Mouse (Mus musculus): Measurements from ENCODE around the gene 9530003J23Rik. TPM values are rescaled to one million over a fixed set of nuclear protein-coding genes. Genes with fewer than 3 reads are reported as not detected.
"Not testable (repeated sequence)": the region's sequence is repeated elsewhere in the genome, so short reads cannot be mapped to it uniquely, and the experiment has no call there.

Gene 9530003J23Rik
- total RNA-seq (2014; rRNA removed) (not detected in 2 replicates), polyA plus RNA-seq (2012; rRNA removed) (not detected in 2 replicates)

GRCm38 (mm10) chr10:117238603-117239002 is at the start of gene 9530003J23Rik:
Gene 9530003J23Rik, minus strand, starts transcription at chr10:117238703.
- H3K4me1 ChIP-seq (ENCODE audit: control insufficient read depth, insufficient read depth, low read length): no peaks in the 10 kb centered on the region

DNA sequence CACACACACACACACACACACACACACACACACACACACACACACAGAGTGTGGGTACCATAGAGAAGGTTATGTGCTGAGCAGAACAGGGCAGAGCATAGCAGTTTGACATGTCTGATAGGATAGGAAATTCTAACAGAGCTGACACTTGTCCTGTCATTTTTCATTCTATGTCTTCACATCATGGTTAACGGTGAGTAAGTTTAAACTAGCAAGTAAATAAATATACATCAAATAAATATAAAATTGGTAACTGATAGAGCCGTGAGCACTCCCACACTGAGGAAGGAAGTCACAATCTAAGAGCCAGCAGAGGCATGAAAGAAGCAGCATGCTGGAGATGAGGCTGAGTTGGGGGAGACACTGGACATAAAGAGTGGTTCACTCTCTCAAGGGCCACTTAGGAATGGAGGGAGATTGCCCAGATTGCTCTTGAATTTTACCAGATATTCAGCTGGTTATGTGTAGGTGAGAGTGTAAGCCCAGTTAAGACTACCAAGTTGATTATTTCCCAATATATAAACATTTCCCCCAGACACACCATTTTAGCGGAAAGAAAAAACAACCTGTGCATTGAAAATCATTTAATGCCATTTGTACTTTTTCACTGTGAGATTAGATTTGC is 48.8 kb upstream of the 9530003J23Rik start:
- no peaks in the 10 kb centered on the region for H3K36me3 ChIP-seq (ENCODE audit: control insufficient read depth, insufficient read depth, low read length)
- no peaks in the 10 kb centered on the region for H3K79me2 ChIP-seq (ENCODE audit: control insufficient read depth, insufficient read depth, low read length)
- no peaks in the 10 kb centered on the region for H3K4me1 ChIP-seq (ENCODE audit: control insufficient read depth, insufficient read depth, low read length)
- WGBS: 75% methylated on average over 3 of the region's 3 CpGs
- no peak for DNase-seq (ENCODE audit: extremely low read depth, low read depth, low spot score)
- no peak for TF ChIP-seq POLR2A (IDR thresholded peaks at IDR 0.05; ENCODE audit: extremely low read depth, insufficient read depth, low read length)
- H3K27me3 ChIP-seq (ENCODE audit: control insufficient read depth, insufficient read depth, low read length): no peaks in the 10 kb centered on the region
- H3K27ac ChIP-seq (replicated peaks; ENCODE audit: insufficient read depth, low read depth, low read length): no peak overlapping the region
- H3K4me3 ChIP-seq (ENCODE audit: insufficient read depth, low read depth, low read length): no peak overlapping the region
- H3K9ac ChIP-seq (ENCODE audit: low read depth, low read length): no peak overlapping the region

More at GRCm38 (mm10) chr10:117238603-117239002, at the start of gene 9530003J23Rik:
- Histone ChIP-seq H3K36me3 (ENCODE audit: control insufficient read depth, insufficient read depth, low read length) (no peaks in the 10 kb centered on the region), H3K79me2 (ENCODE audit: control insufficient read depth, insufficient read depth, low read length) (no peaks in the 10 kb centered on the region), H3K27me3 (ENCODE audit: control insufficient read depth, insufficient read depth, low read length) (no peaks in the 10 kb centered on the region), H3K9ac (ENCODE audit: low read depth, low read length) (no peak within 1 kb of the TSS), H3K27ac (replicated peaks; ENCODE audit: insufficient read depth, low read depth, low read length) (no peak within 1 kb of the TSS), H3K4me3 (ENCODE audit: insufficient read depth, low read depth, low read length) (no peak within 1 kb of the TSS)
- WGBS: 58% methylated on average over 12 of the region's 12 CpGs
- TF ChIP-seq POLR2A (IDR thresholded peaks at IDR 0.05; ENCODE audit: extremely low read depth, insufficient read depth, low read length) (no peak), CTCF (IDR thresholded peaks at IDR 0.05; ENCODE audit: low read depth, low read length) (no peak)
- no peak for DNase-seq (ENCODE audit: extremely low read depth, low read depth, low spot score)

- H3K4me1 ChIP-seq (ENCODE audit: control insufficient read depth, insufficient read depth, low read length): no peaks in the 10 kb centered on the region
- H3K79me2 ChIP-seq (ENCODE audit: control insufficient read depth, insufficient read depth, low read length): no peaks in the 10 kb centered on the region
- no peaks in the 10 kb centered on the region for H3K36me3 ChIP-seq (ENCODE audit: control insufficient read depth, insufficient read depth, low read length)
- H3K27ac ChIP-seq (replicated peaks; ENCODE audit: insufficient read depth, low read depth, low read length): no peak overlapping the region
- no peak for TF ChIP-seq CTCF (IDR thresholded peaks at IDR 0.05; ENCODE audit: low read depth, low read length)
- TF ChIP-seq POLR2A (IDR thresholded peaks at IDR 0.05; ENCODE audit: extremely low read depth, insufficient read depth, low read length): no peak
- 90% methylated on average over 6 of the region's 6 CpGs for WGBS
- H3K9ac ChIP-seq (ENCODE audit: low read depth, low read length): no peak overlapping the region
- no peak overlapping the region for H3K4me3 ChIP-seq (ENCODE audit: insufficient read depth, low read depth, low read length)
- no peaks in the 10 kb centered on the region for H3K27me3 ChIP-seq (ENCODE audit: control insufficient read depth, insufficient read depth, low read length)
- no peak for DNase-seq (ENCODE audit: extremely low read depth, low read depth, low spot score)
Measured at GRCm38 (mm10) chr10:117286366-117286970, 48.0 kb upstream of the 9530003J23Rik start.

- not testable (repeated sequence) for H3K9ac ChIP-seq (ENCODE audit: low read depth, low read length); H3K36me3 ChIP-seq (ENCODE audit: control insufficient read depth, insufficient read depth, low read length); H3K27ac ChIP-seq (replicated peaks; ENCODE audit: insufficient read depth, low read depth, low read length); H3K4me1 ChIP-seq (ENCODE audit: control insufficient read depth, insufficient read depth, low read length); H3K79me2 ChIP-seq (ENCODE audit: control insufficient read depth, insufficient read depth, low read length); DNase-seq (ENCODE audit: extremely low read depth, low read depth, low spot score); H3K4me3 ChIP-seq (ENCODE audit: insufficient read depth, low read depth, low read length); H3K27me3 ChIP-seq (ENCODE audit: control insufficient read depth, insufficient read depth, low read length)
- whole genome bisulfite sequencing: 85% methylated on average over 4 of the region's 7 CpGs
Measured at GRCm38 (mm10) chr10:117285584-117285983, 47.1 kb upstream of the 9530003J23Rik start.

DNA sequence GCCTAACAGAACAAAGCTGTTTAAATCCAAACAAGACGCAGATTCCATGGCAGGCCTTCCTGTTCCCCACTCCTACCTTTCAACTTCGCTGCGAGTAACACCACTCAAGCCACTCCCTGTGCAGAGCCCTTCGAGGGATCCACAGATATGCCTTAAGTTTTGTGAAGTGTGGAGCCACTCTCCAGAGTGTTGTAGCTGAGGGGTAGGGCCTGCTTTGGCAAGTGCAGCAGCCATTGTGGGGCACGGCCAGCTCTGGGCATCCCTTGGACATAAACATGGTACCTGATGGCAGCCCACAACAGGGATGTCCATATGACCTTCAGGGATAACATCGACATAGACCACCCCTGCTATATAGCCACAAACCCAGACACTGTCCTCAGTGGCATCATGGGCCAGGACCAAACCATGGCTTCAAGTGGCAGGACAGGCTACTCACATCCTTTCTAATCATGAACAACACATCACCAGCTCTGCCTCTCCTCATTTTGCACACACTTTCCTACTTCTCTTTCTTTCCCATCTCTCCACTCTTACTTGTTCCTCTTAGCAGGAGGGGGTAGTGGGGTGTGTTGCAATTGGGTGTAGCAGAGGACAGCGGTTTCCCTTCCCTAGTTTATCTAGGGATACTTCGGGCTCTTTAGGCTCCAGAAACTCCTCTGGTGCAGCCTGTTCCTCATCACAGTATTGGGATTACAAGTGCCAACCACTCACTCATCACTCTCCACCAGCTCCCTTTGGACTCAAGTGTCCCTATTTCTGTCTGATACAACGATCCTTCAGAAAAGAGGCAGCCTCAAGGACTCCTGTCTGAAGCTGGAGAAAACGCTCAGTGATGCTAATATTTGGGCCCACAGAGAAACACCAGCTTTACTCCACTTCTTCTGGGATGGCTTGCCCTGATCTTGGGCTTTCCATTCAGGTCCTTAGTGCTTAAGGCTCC is 46.3 kb upstream of the 9530003J23Rik start:
- TF ChIP-seq POLR2A (IDR thresholded peaks at IDR 0.05; ENCODE audit: extremely low read depth, insufficient read depth, low read length) (no peak), CTCF (IDR thresholded peaks at IDR 0.05; ENCODE audit: low read depth, low read length) (no peak)
- H3K27me3 ChIP-seq (ENCODE audit: control insufficient read depth, insufficient read depth, low read length): no peaks in the 10 kb centered on the region
- no peaks in the 10 kb centered on the region for H3K4me1 ChIP-seq (ENCODE audit: control insufficient read depth, insufficient read depth, low read length)
- no peaks in the 10 kb centered on the region for H3K79me2 ChIP-seq (ENCODE audit: control insufficient read depth, insufficient read depth, low read length)
- no peak overlapping the region for H3K4me3 ChIP-seq (ENCODE audit: insufficient read depth, low read depth, low read length)
- peak; percentile 30 for DNase-seq (ENCODE audit: extremely low read depth, low read depth, low spot score)
- H3K36me3 ChIP-seq (ENCODE audit: control insufficient read depth, insufficient read depth, low read length): no peaks in the 10 kb centered on the region
- H3K27ac ChIP-seq (replicated peaks; ENCODE audit: insufficient read depth, low read depth, low read length): no peak overlapping the region
- no peak overlapping the region for H3K9ac ChIP-seq (ENCODE audit: low read depth, low read length)
- WGBS: 79% methylated on average over 10 of the region's 10 CpGs

Data from liver, adult 2 months (tissue).